Mouse (Mus musculus) kidney, adult 18-20 months (tissue): ENCODE measurements around the gene Trim59.

Experiments
- DNase-seq: peaks from one replicate; pipeline ENCODE4 v3.0.0; 2021

The Trim59 gene

DNA sequence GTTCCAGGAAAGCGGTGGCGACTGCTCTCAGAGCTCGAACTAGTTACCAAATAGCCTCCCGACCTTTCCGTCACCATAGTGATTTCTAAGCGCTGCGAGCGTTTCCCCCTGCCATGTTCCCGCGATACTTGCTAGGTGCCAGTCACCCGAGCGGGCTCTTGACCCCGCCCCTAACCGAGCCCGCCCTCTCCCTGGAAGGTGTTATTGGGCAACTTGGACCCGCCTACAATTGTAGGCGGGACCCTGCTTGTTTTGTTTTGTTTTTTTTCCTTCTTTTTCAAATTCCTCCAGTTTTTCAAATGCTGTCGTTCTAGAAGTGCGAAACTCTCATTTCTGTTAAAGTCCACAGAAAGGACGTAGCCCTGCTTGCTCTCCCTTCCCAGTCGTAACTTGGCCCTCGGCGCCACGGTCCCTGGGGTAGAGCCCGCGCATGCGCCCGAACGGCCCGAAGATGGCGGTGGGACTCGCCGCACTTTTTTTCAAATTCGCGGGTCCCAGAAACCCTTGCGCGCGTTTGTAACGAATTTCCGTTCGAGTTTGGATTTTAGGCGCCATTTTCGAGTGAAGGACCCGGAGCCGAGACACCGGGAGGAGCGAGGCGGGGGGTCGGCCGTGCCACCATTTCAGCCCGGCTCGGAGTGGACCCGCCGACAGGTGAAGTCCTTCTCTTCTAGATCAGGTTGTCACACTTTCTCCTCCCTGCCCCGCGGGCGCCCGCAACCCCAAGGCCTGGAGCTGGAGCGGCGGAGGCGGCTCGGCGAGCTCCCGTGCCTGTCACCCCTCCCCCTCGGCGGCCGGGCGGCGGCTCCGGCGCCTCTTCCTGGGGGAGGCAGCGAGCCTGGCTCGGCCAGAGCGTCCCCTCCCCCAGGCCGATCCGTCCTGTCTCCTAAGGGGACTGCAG lies 39.9 kb downstream of the Trim59 start, which contains the start of the genes Ift80 and Smc4:
TSS of gene Ift80 (minus strand) at position 134 of the 901 bp plus-strand sequence.
TSS of gene Smc4 (plus strand) at position 302 of the 901 bp plus-strand sequence.
- peak; percentile 97 for DNase-seq

DNA sequence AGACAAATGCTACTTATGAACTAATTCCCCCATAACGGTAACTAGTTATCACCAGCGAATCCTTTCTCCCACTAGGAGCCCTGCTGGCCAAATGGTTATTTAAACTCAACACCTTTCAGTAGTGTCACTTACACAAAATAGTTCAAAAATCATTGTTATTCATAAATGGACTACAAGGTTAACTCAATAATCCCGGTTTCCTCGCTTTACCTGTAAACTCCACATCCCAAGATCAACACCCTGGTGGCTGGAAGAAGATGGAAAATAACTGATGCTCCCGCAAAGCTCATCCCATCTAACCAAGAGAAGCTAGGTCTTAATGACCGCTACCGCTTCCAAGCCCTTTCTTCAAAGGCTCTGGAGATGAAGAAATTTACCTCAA lies 40.5 kb downstream of the Trim59 start:
- DNase-seq, result no peak

- DNase-seq, result no peak
These were observed 41.8 kb downstream of the Trim59 start for GRCm38 (mm10) chr3:69002781-69003180.

DNA sequence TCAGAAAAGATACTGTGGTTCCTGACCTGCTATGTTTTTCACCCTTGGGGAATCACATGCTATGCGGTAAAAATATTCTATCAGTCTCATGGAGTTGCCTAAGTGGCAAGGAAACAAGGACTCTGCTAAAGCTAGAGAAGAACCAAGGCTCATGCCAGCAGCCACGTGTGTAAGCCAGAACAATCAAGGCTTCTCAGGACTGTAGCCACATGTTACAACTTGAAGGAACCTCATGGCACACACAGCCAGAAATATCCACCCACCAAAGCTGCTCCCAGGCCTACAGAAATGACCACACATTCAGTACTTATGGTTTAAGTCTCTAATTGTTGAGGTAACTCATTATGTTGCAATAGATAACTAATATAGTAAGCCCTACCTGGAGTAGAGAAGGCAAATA lies 58.0 kb downstream of the Trim59 start:
- no peak for DNase-seq
